Mouse (Mus musculus) cerebellum, postnatal 10 days (tissue): ENCODE data around the gene Ralgps1.
A peak's percentile ranks its signal among the peaks of the same experiment; 100 is the strongest.
"Not testable (repeated sequence)": the region's sequence is repeated elsewhere in the genome, so short reads cannot be mapped to it uniquely, and the experiment has no call there.

Experiments
- DNase-seq, 2 experiments: peaks; one replicate each; pipeline ENCODE4 v3.0.0; 2021; ENCODE audit warnings: mixed read lengths in 2 of 2

Gene Ralgps1

GRCm38 (mm10) chr2:33130526-33131483, 240.5 kb downstream of the Ralgps1 start:
- peak; percentile 99 for DNase-seq

- DNase-seq, result peak; percentile 80 to 82
Measured at GRCm38 (mm10) chr2:33130141-33130525, 241.2 kb downstream of the Ralgps1 start.

- peak; percentile 56 for DNase-seq
Measured at GRCm38 (mm10) chr2:33129696-33130095, 241.6 kb downstream of the Ralgps1 start.

GRCm38 (mm10) chr2:33129005-33129404, 242.3 kb downstream of the Ralgps1 start:
- peak; percentile 21 to 32 for DNase-seq

GRCm38 (mm10) chr2:33127271-33127670, 244.0 kb downstream of the Ralgps1 start:
- DNase-seq, result no peak

GRCm38 (mm10) chr2:33122856-33123255, 248.4 kb downstream of the Ralgps1 start:
- DNase-seq, result no peak

- peak; percentile 59 to 76 for DNase-seq
Measured at GRCm38 (mm10) chr2:33100536-33100935, 270.8 kb downstream of the Ralgps1 start.

GRCm38 (mm10) chr2:33097326-33097725, 274.0 kb downstream of the Ralgps1 start:
- DNase-seq, result not testable (repeated sequence)

- DNase-seq, result peak; percentile 39 to 40
Measured at GRCm38 (mm10) chr2:33095221-33095671, 276.0 kb downstream of the Ralgps1 start.

GRCm38 (mm10) chr2:33090620-33091520, 280.4 kb downstream of the Ralgps1 start:
- peak; percentile 43 for DNase-seq

GRCm38 (mm10) chr2:33090033-33090400, 281.3 kb downstream of the Ralgps1 start:
- DNase-seq, result not testable (repeated sequence)

- DNase-seq, result peak; percentile 61 to 70
Measured at GRCm38 (mm10) chr2:33089356-33090032, 281.8 kb downstream of the Ralgps1 start.

GRCm38 (mm10) chr2:33086671-33087363, 284.5 kb downstream of the Ralgps1 start:
- peak; percentile 66 to 69 for DNase-seq

- DNase-seq, result peak; percentile 42 to 45
Measured at GRCm38 (mm10) chr2:33086016-33086596, 285.2 kb downstream of the Ralgps1 start.

- no peak for DNase-seq
Measured at GRCm38 (mm10) chr2:33084221-33084620, 287.1 kb downstream of the Ralgps1 start.
